Mouse (Mus musculus): ENCODE measurements at regions not wholly inside any gene's neighbourhood (a gene's known extent, or its start where the extent isn't known, plus 50 kb on each side); places are given as distances from the start of the nearest gene placed in this dataset.

DNA sequence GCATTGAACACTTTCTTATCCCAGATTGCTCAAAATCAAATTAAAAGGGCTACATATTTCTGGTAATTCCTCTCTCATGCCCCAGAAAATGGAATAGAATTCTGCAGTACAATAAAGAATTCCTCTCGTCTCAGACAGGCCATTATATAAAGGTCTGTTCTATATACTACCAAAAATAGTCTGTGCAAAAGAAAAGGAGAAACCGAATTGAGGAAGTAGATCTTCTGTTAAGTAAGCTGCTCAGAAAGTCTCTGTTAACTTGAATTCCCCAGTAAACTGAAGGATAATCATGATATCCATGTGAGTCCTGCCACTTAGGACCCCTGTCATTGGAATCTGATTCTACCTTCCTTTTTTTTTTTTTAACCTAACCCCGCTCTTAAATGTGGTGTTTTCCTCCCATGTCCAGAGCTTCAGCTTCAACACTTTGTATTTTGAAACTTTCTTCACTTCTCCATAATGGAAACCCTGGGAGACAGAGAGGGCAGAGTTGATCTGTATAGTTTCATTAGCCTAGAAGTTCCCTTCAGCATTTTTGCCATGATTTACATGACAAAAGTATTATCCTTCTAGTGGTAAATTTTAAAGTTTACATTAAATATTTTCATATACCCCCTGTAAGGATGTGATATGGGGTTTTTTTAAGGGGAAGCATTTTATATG lies 406.1 kb downstream of the Tmem135 start:
- TF ChIP-seq POLR2A (IDR thresholded peaks at IDR 0.05; ENCODE audit: low read depth, low read length) (no peak), CTCF (IDR thresholded peaks at IDR 0.05; ENCODE audit: extremely low read depth, insufficient read length, insufficient replicate concordance, low read depth, low read length) (no peak)
